Mouse (Mus musculus): ENCODE results near the gene Gm17409. TPM values are rescaled to one million over a fixed set of nuclear protein-coding genes. Genes with fewer than 3 reads are reported as not detected.

Gm17409 gene
- polyA plus RNA-seq, 1 experiment, result not detected

Other genes starting within 250 kb of the Gm17409 start
- gene Acvr1c, start 112.2 kb upstream of the Gm17409 start, polyA plus RNA-seq (2012; rRNA removed), result 10.1 and 14.7 TPM in 2 replicates
- gene Acvr1, start 97.0 kb downstream of the Gm17409 start, polyA plus RNA-seq (2012; rRNA removed), result 7.8 and 12.4 TPM in 2 replicates
- gene Upp2, start 97.2 kb downstream of the Gm17409 start, polyA plus RNA-seq (2012; rRNA removed), result 4.9 and 6.6 TPM in 2 replicates

Measured in gonadal fat pad, adult 2 months (tissue).